ENCODE assay signal across 8 mouse cellular contexts in genomic region chr6:97221205-97222025, GRCm38 (mm10). TPM values are rescaled to one million over a fixed set of nuclear protein-coding genes. Genes with fewer than 3 reads are reported as not detected.
A peak's percentile ranks its signal among the peaks of the same experiment; 100 is the strongest.
DNase-seq lines count a peak whose midpoint lies in the region; ATAC-seq and TF ChIP-seq lines count a peak whose summit lies in the region.

No protein-coding gene starts in this region.

- no peak for TF ChIP-seq CTCF in gastrocnemius, adult 2 months (IDR thresholded peaks at IDR 0.05)

- intact Hi-C loops in gastrocnemius, adult 2 months (cut with DNase I): no loop called here

- 41% methylated on average over 15 of the region's 15 CpGs for WGBS in macrophage (ENCODE audit: missing documents)

- peak overlapping the region; percentile 86 for H3K27ac ChIP-seq in gastrocnemius, adult 2 months
- H3K27ac ChIP-seq in macrophage: peak overlapping the region; percentile 46; the same call in 1 of the 2 replicates

- peaks cover 95% of the 10 kb centered on the region for H3K79me2 ChIP-seq in macrophage (ENCODE audit: inconsistent target)

- peak; percentile 51 for DNase-seq in gastrocnemius, adult 2 months
- DNase-seq in gastrocnemius, adult 18-20 months (ENCODE audit: low spot score): no peak
- peak; percentile 84 for DNase-seq in 416B (ENCODE audit: low read depth)
- DNase-seq in urinary bladder, postnatal 25 days (ENCODE audit: low spot score): no peak
- no peak for DNase-seq in adrenal gland, postnatal 36 days
- no peak for DNase-seq in spleen, adult 18-20 months

- H3K4me3 ChIP-seq in gastrocnemius, adult 2 months: peak overlapping the region; percentile 55
- no peak overlapping the region for H3K4me3 ChIP-seq in macrophage (ENCODE audit: inconsistent target)

- H3K36me3 ChIP-seq in macrophage (ENCODE audit: inconsistent target): peaks cover 5% of the 10 kb centered on the region; the same call in 1 of the 2 replicates

- peak; percentile 94 for ATAC-seq in frontal cortex, adult (ENCODE audit: low TSS enrichment)

RNA-seq across cellular contexts. Expression of gene Arl6ip5, which starts 10.9 kb away (rescaled TPM):
- 100 to 1,000 TPM; 117 to 173 TPM for total RNA-seq in gastrocnemius, adult 2 months (2021)
- 100 to 1,000 TPM; 130 to 155 TPM for total RNA-seq in gastrocnemius, adult 18-20 months (2021)
- total RNA-seq in macrophage (2018; cell fraction: chromatin; rRNA removed): 10 to 100 TPM in 23 of 26 experiments, 1 to 10 TPM in 3; 6.7 to 35.7 (median 17.8) TPM
- total RNA-seq in macrophage (2018; cell fraction: cytosol; rRNA removed): 100 to 1,000 TPM; 154 to 210 (median 178) TPM
- 100 to 1,000 TPM in 1 of 26 experiments, 10 to 100 TPM in 25; 42.7 to 120 (median 70.6) TPM for total RNA-seq in macrophage (2018; cell fraction: nucleus; rRNA removed)
- polyA plus RNA-seq in macrophage (2018): 170 to 235 TPM (median 193 TPM) in 3 replicates
- 100 to 1,000 TPM; 121 to 138 TPM for total RNA-seq in adrenal gland, postnatal 36 days (2021)

RNA-seq across cellular contexts. Expression of gene Uba3, which starts 16.0 kb away (rescaled TPM):
- total RNA-seq in gastrocnemius, adult 2 months (2021): 10 to 100 TPM; 32.7 to 43.1 TPM
- 10 to 100 TPM; 30.3 to 39.0 TPM for total RNA-seq in gastrocnemius, adult 18-20 months (2021)
- 100 to 1,000 TPM in 13 of 26 experiments, 10 to 100 TPM in 13; 41.1 to 153 (median 102) TPM for total RNA-seq in macrophage (2018; cell fraction: chromatin; rRNA removed)
- total RNA-seq in macrophage (2018; cell fraction: cytosol; rRNA removed): 10 to 100 TPM; 33.3 to 41.9 (median 36.9) TPM
- 100 to 1,000 TPM in 2 of 26 experiments, 10 to 100 TPM in 24; 34.7 to 113 (median 66.4) TPM for total RNA-seq in macrophage (2018; cell fraction: nucleus; rRNA removed)
- polyA plus RNA-seq in macrophage (2018): 40.7 to 57.8 TPM (median 56.6 TPM) in 3 replicates
- total RNA-seq in adrenal gland, postnatal 36 days (2021): 10 to 100 TPM; 59.1 to 66.2 TPM

RNA-seq across cellular contexts. Expression of gene Lmod3, which starts 31.1 kb away (rescaled TPM):
- total RNA-seq in gastrocnemius, adult 2 months (2021): 100 to 1,000 TPM in 1 of 2 experiments, 10 to 100 TPM in 1; 95.4 to 186 TPM
- total RNA-seq in gastrocnemius, adult 18-20 months (2021): 100 to 1,000 TPM; 104 to 131 TPM
- under 1 TPM in 3 of 26 experiments, not detected in 23; 0.33 to 0.63 (median 0.37) TPM for total RNA-seq in macrophage (2018; cell fraction: chromatin; rRNA removed)
- under 1 TPM in 2 of 26 experiments, not detected in 24; 0.05 TPM for total RNA-seq in macrophage (2018; cell fraction: cytosol; rRNA removed)
- under 1 TPM in 2 of 26 experiments, not detected in 24; 0.23 to 0.99 TPM for total RNA-seq in macrophage (2018; cell fraction: nucleus; rRNA removed)
- not detected in 3 replicates for polyA plus RNA-seq in macrophage (2018)
- not detected for total RNA-seq in adrenal gland, postnatal 36 days (2021)

RNA-seq across cellular contexts. Expression of gene Tmf1, which starts 42.5 kb away (rescaled TPM):
- total RNA-seq in gastrocnemius, adult 2 months (2021): 10 to 100 TPM; 46.7 to 50.5 TPM
- total RNA-seq in gastrocnemius, adult 18-20 months (2021): 10 to 100 TPM; 54.6 to 55.4 TPM
- 10 to 100 TPM; 42.4 to 92.0 (median 68.5) TPM for total RNA-seq in macrophage (2018; cell fraction: chromatin; rRNA removed)
- total RNA-seq in macrophage (2018; cell fraction: cytosol; rRNA removed): 10 to 100 TPM; 36.6 to 66.2 (median 47.8) TPM
- total RNA-seq in macrophage (2018; cell fraction: nucleus; rRNA removed): 10 to 100 TPM; 38.4 to 89.1 (median 56.8) TPM
- polyA plus RNA-seq in macrophage (2018): 19.9 to 24.8 TPM (median 20.9 TPM) in 3 replicates
- total RNA-seq in adrenal gland, postnatal 36 days (2021): 10 to 100 TPM; 52.9 to 53.6 TPM

Comparison
In these comparisons a context has a peak if more than half of its experiments do, and no peak if none do; other contexts are left out.
1. DNase-seq: peak in gastrocnemius, adult 2 months (single experiment) and 416B (single experiment); none in gastrocnemius, adult 18-20 months (single experiment), urinary bladder, postnatal 25 days (single experiment), adrenal gland, postnatal 36 days (0 of 2) and spleen, adult 18-20 months (0 of 2).
2. RNA of gene Lmod3, which starts 31.1 kb away (total RNA-seq): 95.4 to 186 TPM in gastrocnemius, adult 2 months and 104 to 131 TPM in gastrocnemius, adult 18-20 months; not detected in adrenal gland, postnatal 36 days; every median in the first group is over 10 times any median in the second.